Mouse (Mus musculus): Measurements from ENCODE around the gene Bbs9. TPM values are rescaled to one million over a fixed set of nuclear protein-coding genes. Genes with fewer than 3 reads are reported as not detected.

Bbs9 gene
- polyA plus RNA-seq, 1 experiment, result 3.3 TPM

- H3ac ChIP-seq (ENCODE audit: control insufficient read depth, insufficient read length, low read depth), result no peak overlapping the region
These were observed 163.0 kb downstream of the Bbs9 start for GRCm38 (mm10) chr9:22638502-22638901.

DNA sequence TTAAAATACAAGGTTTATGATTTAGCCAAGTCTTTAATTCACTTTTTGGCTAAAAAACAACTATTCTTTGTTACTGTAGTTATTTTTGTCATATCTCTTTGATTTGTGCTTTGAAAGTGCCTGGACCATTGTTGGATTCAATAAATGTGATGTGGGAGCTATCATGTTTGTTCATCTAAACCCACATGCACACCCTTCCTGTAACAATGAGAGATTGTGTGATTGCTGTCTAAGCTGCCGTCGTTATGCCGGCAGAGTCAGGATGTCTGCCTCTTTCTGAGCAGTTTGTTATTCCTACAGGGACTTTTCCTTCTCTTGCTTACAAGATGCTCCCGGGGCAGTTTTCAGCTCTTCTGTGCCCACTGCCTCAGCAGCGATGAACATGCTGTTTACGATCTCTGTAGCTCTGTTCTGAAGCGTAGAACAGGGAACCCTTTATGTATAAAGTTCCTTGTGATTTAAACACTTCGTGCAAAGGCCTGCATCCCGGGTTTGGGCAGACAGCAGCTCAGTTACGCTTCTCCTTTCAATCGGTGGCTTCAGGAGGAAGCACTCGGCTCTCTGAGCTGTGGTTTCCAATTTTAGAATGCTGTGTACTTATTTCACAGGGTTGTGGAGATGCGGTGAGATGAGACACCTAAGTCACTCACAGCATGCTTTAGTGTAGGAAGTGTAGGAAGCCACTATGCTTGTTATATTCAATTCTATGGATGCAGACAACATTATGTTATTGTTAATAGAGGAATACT is 165.3 kb downstream of the Bbs9 start:
- Histone ChIP-seq H3K79me2 (ENCODE audit: control insufficient read depth, insufficient read depth) (no peaks in the 10 kb centered on the region), H3K27me3 (ENCODE audit: control insufficient read depth, insufficient read depth, insufficient read length) (no peaks in the 10 kb centered on the region), H3K79me3 (ENCODE audit: low read depth) (no peaks in the 10 kb centered on the region), H3ac (ENCODE audit: control insufficient read depth, insufficient read length, low read depth) (no peak overlapping the region), H3K4me3 (ENCODE audit: insufficient read depth, poor library complexity, severe bottlenecking) (no peak overlapping the region), H3K36me3 (ENCODE audit: control insufficient read depth, insufficient read depth) (no peaks in the 10 kb centered on the region)
- TF ChIP-seq CEBPB (IDR thresholded peaks at IDR 0.05; ENCODE audit: low read depth) (no peak), MYOG (IDR thresholded peaks at IDR 0.05; ENCODE audit: control insufficient read depth, extremely low read depth, insufficient read length) (no peak), USF1 (IDR thresholded peaks at IDR 0.05; ENCODE audit: low read depth) (no peak), FOSL1 (IDR thresholded peaks at IDR 0.05; ENCODE audit: insufficient read depth, low read length, poor library complexity, severe bottlenecking) (no peak), CTCF (IDR thresholded peaks at IDR 0.05; ENCODE audit: control insufficient read depth, insufficient read depth, insufficient read length) (no peak), MAX (IDR thresholded peaks at IDR 0.05) (no peak), MYOD1 (IDR thresholded peaks at IDR 0.05; ENCODE audit: control insufficient read depth, insufficient read length, low read depth) (no peak)

More at GRCm38 (mm10) chr9:22638502-22638901, 163.0 kb downstream of the Bbs9 start:
- H3K79me3 ChIP-seq (ENCODE audit: low read depth), result no peaks in the 10 kb centered on the region
- no peaks in the 10 kb centered on the region for H3K79me2 ChIP-seq (ENCODE audit: control insufficient read depth, insufficient read depth)
- H3K27me3 ChIP-seq (ENCODE audit: control insufficient read depth, insufficient read depth, insufficient read length), result no peaks in the 10 kb centered on the region
- H3K36me3 ChIP-seq (ENCODE audit: control insufficient read depth, insufficient read depth), result no peaks in the 10 kb centered on the region
- TF ChIP-seq CEBPB (IDR thresholded peaks at IDR 0.05; ENCODE audit: low read depth) (no peak), CTCF (IDR thresholded peaks at IDR 0.05; ENCODE audit: control insufficient read depth, insufficient read depth, insufficient read length) (no peak), MYOG (IDR thresholded peaks at IDR 0.05; ENCODE audit: control insufficient read depth, extremely low read depth, insufficient read length) (no peak), MAX (IDR thresholded peaks at IDR 0.05) (no peak), FOSL1 (IDR thresholded peaks at IDR 0.05; ENCODE audit: insufficient read depth, low read length, poor library complexity, severe bottlenecking) (no peak), USF1 (IDR thresholded peaks at IDR 0.05; ENCODE audit: low read depth) (no peak), MYOD1 (IDR thresholded peaks at IDR 0.05; ENCODE audit: control insufficient read depth, insufficient read length, low read depth) (no peak)
- H3K4me3 ChIP-seq (ENCODE audit: insufficient read depth, poor library complexity, severe bottlenecking), result no peak overlapping the region

DNA sequence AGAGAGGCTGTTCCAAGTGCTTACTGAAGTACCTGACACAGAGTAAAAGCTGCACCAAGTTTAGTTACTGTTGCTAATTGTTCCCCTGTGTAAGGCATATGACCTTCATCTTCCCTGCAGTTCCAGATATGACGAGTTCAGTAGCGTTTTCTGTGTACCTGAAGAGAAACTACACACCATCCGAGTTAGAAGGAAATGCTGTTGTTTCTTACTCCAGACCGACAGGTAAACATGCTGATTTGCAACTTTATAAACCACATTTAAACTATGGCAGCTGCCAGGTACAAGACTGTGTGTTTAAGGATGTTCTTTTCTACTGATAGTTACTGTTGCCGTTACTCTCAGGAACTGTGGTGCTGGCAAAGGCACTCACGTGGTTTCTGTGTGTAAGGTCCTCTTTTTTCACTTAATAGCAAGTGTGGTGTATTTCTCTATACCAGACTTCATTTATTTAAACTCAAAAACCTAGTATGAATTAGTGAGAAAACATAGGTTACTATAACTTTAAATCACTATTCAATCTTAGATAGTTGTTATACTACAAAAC is 170.4 kb downstream of the Bbs9 start:
- H3K4me3 ChIP-seq (ENCODE audit: insufficient read depth, poor library complexity, severe bottlenecking), result no peak overlapping the region
- H3K36me3 ChIP-seq (ENCODE audit: control insufficient read depth, insufficient read depth), result no peaks in the 10 kb centered on the region
- no peaks in the 10 kb centered on the region for H3K27me3 ChIP-seq (ENCODE audit: control insufficient read depth, insufficient read depth, insufficient read length)
- no peaks in the 10 kb centered on the region for H3K79me3 ChIP-seq (ENCODE audit: low read depth)
- H3K79me2 ChIP-seq (ENCODE audit: control insufficient read depth, insufficient read depth), result no peaks in the 10 kb centered on the region
- TF ChIP-seq CTCF (IDR thresholded peaks at IDR 0.05; ENCODE audit: control insufficient read depth, insufficient read depth, insufficient read length) (no peak), USF1 (IDR thresholded peaks at IDR 0.05; ENCODE audit: low read depth) (no peak), MAX (IDR thresholded peaks at IDR 0.05) (no peak), MYOD1 (IDR thresholded peaks at IDR 0.05; ENCODE audit: control insufficient read depth, insufficient read length, low read depth) (no peak), FOSL1 (IDR thresholded peaks at IDR 0.05; ENCODE audit: insufficient read depth, low read length, poor library complexity, severe bottlenecking) (no peak), CEBPB (IDR thresholded peaks at IDR 0.05; ENCODE audit: low read depth) (no peak), MYOG (IDR thresholded peaks at IDR 0.05; ENCODE audit: control insufficient read depth, extremely low read depth, insufficient read length) (no peak)
- H3ac ChIP-seq (ENCODE audit: control insufficient read depth, insufficient read length, low read depth), result no peak overlapping the region

GRCm38 (mm10) chr9:22646461-22646860 is 170.9 kb downstream of the Bbs9 start:
- Histone ChIP-seq H3K79me2 (ENCODE audit: control insufficient read depth, insufficient read depth) (no peaks in the 10 kb centered on the region), H3K36me3 (ENCODE audit: control insufficient read depth, insufficient read depth) (no peaks in the 10 kb centered on the region), H3ac (ENCODE audit: control insufficient read depth, insufficient read length, low read depth) (no peak overlapping the region), H3K27me3 (ENCODE audit: control insufficient read depth, insufficient read depth, insufficient read length) (no peaks in the 10 kb centered on the region), H3K4me3 (ENCODE audit: insufficient read depth, poor library complexity, severe bottlenecking) (no peak overlapping the region), H3K79me3 (ENCODE audit: low read depth) (no peaks in the 10 kb centered on the region)
- TF ChIP-seq CTCF (IDR thresholded peaks at IDR 0.05; ENCODE audit: control insufficient read depth, insufficient read depth, insufficient read length) (no peak), MAX (IDR thresholded peaks at IDR 0.05) (no peak), FOSL1 (IDR thresholded peaks at IDR 0.05; ENCODE audit: insufficient read depth, low read length, poor library complexity, severe bottlenecking) (no peak), MYOD1 (IDR thresholded peaks at IDR 0.05; ENCODE audit: control insufficient read depth, insufficient read length, low read depth) (no peak), USF1 (IDR thresholded peaks at IDR 0.05; ENCODE audit: low read depth) (no peak), CEBPB (IDR thresholded peaks at IDR 0.05; ENCODE audit: low read depth) (no peak), MYOG (IDR thresholded peaks at IDR 0.05; ENCODE audit: control insufficient read depth, extremely low read depth, insufficient read length) (no peak)

DNA sequence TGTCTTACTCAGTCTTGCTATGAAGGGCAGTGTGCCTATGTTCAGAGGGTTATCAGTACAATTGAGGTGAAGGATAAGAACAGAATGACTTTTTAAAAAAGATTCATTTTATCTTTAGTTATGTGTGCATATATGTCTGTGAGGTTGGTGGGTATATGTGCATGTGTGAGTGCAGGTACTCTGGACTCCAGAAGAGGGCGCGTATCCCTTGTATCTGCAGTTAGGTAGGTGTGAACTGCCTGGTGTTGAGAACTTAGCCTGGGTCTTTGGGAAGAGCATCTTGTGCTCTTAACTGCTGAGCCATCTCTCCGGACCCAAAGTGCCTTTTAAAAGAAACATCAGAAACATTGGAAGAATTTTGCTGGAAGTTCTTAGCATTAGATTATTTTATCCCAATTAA is 172.6 kb downstream of the Bbs9 start:
- no peaks in the 10 kb centered on the region for H3K36me3 ChIP-seq (ENCODE audit: control insufficient read depth, insufficient read depth)
- TF ChIP-seq FOSL1 (IDR thresholded peaks at IDR 0.05; ENCODE audit: insufficient read depth, low read length, poor library complexity, severe bottlenecking) (no peak), USF1 (IDR thresholded peaks at IDR 0.05; ENCODE audit: low read depth) (no peak), MYOG (IDR thresholded peaks at IDR 0.05; ENCODE audit: control insufficient read depth, extremely low read depth, insufficient read length) (no peak), CEBPB (IDR thresholded peaks at IDR 0.05; ENCODE audit: low read depth) (no peak), MAX (IDR thresholded peaks at IDR 0.05) (no peak), CTCF (IDR thresholded peaks at IDR 0.05; ENCODE audit: control insufficient read depth, insufficient read depth, insufficient read length) (no peak), MYOD1 (IDR thresholded peaks at IDR 0.05; ENCODE audit: control insufficient read depth, insufficient read length, low read depth) (no peak)

More for the DNA sequence above, 172.6 kb downstream of the Bbs9 start:
- no peaks in the 10 kb centered on the region for H3K79me3 ChIP-seq (ENCODE audit: low read depth)
- no peaks in the 10 kb centered on the region for H3K27me3 ChIP-seq (ENCODE audit: control insufficient read depth, insufficient read depth, insufficient read length)
- no peak overlapping the region for H3ac ChIP-seq (ENCODE audit: control insufficient read depth, insufficient read length, low read depth)
- no peak overlapping the region for H3K4me3 ChIP-seq (ENCODE audit: insufficient read depth, poor library complexity, severe bottlenecking)
- H3K79me2 ChIP-seq (ENCODE audit: control insufficient read depth, insufficient read depth), result no peaks in the 10 kb centered on the region
